Comparison of ENCODE assay signal across 8 mouse cellular contexts in genomic region chr17:23193441-23193840, GRCm38 (mm10). TPM values are rescaled to one million over a fixed set of nuclear protein-coding genes. Genes with fewer than 3 reads are reported as not detected.
DNase-seq lines count a peak whose midpoint lies in the region; ATAC-seq and TF ChIP-seq lines count a peak whose summit lies in the region.

No protein-coding gene starts in this region.

- 0 out of 2 replicates have a peak, but pooled peaks cover 2% of the 10 kb centered on the region for H3K4me1 ChIP-seq in hindbrain, embryonic 11.5 days (replicated peaks; ENCODE audit: control insufficient read depth, insufficient read depth, low read length)

- H3K27me3 ChIP-seq in Patski, result peaks cover 7% of the 10 kb centered on the region
- H3K27me3 ChIP-seq in hindbrain, embryonic 11.5 days (ENCODE audit: control insufficient read depth, insufficient read depth, low read length), result no peaks in the 10 kb centered on the region

- H3K27ac ChIP-seq in hindbrain, embryonic 11.5 days (ENCODE audit: low read depth, low read length), result no peak overlapping the region

- in situ Hi-C loops in Patski (cut with MboI; ENCODE audit: low pct_unique_long_range_greater_than_20kb), result no loop called here

- no peaks in the 10 kb centered on the region for H3K36me3 ChIP-seq in hindbrain, embryonic 11.5 days (ENCODE audit: control insufficient read depth, insufficient read depth, low read length)

- 2% methylated on average over 11 of the region's 11 CpGs for WGBS in hindbrain, embryonic 11.5 days

- ATAC-seq in Patski, result peak; percentile 93
- ATAC-seq in hindbrain, embryonic 11.5 days (ENCODE audit: low FRiP score), result peak; percentile 92

- no peak for TF ChIP-seq CTCF in Patski (IDR thresholded peaks at IDR 0.05)

- H3K4me3 ChIP-seq in hindbrain, embryonic 11.5 days (ENCODE audit: low read depth, low read length), result peak overlapping the region; percentile 29

- H3K9me3 ChIP-seq in hindbrain, embryonic 11.5 days (ENCODE audit: control insufficient read depth, low read length), result no peaks in the 10 kb centered on the region

- 0 out of 2 replicates have a peak overlapping the region, but pooled peaks have one; percentile 16 for H3K9ac ChIP-seq in hindbrain, embryonic 11.5 days (ENCODE audit: low read depth, low read length)

- CTCF ChIA-PET in Patski (lab: Charles Lee), result interaction anchor here (1.0 kb wide), 1 partner anchor 16 kb away, joined by 3 read pairs; no protein-coding TSS in a partner anchor

- peak; percentile 20 for DNase-seq in Patski (ENCODE audit: low read depth, low spot score)
- DNase-seq in cerebellum, adult 8-10 months, result peak; percentile 30
- DNase-seq in forelimb bud, embryonic 11.5 days (ENCODE audit: low read depth, low spot score), result peak; percentile 42
- DNase-seq in hindbrain, embryonic 11.5 days (ENCODE audit: low spot score), result peak; percentile 57
- DNase-seq in layer of hippocampus, postnatal 25 days (ENCODE audit: extremely low spot score in 1 of 2, low spot score in 1 of 2), result peak; percentile 23 to 46
- peak; percentile 62 for DNase-seq in lung, postnatal 36 days
- peak; percentile 60 for DNase-seq in retina, postnatal 1 day
- peak; percentile 35 for DNase-seq in urinary bladder, postnatal 14 days (ENCODE audit: low spot score)

- peak overlapping the region; percentile 43 for H3K4me2 ChIP-seq in hindbrain, embryonic 11.5 days (replicated peaks; ENCODE audit: low read depth, low read length)

- POLR2A ChIA-PET in Patski (lab: Charles Lee), result interaction anchor here (0.5 to 1.1 kb wide), 2 partner anchors 15 to 327 kb away, joined by 3 to 4 read pairs; no protein-coding TSS in a partner anchor

RNA-seq across cellular contexts. Expression of gene Zfp40, which starts 0.4 kb away (rescaled TPM):
- polyA plus RNA-seq in Patski (2021), result 5.1 TPM
- 17.3 and 20.2 TPM in 2 replicates for polyA plus RNA-seq in hindbrain, embryonic 11.5 days (2014; fragmentation: Nextera tagmentation; extraction: Ambion mirVana)
- total RNA-seq in layer of hippocampus, postnatal 25 days (2021), result 10 to 100 TPM; 20.6 to 23.8 TPM
